ENCODE assay signal across 8 mouse cellular contexts in genomic region chr13:63246332-63246940, GRCm38 (mm10).
DNase-seq lines count a peak whose midpoint lies in the region; ATAC-seq and TF ChIP-seq lines count a peak whose summit lies in the region.

No protein-coding gene starts in this region.

- 8% methylated on average over 12 of the region's 12 CpGs for WGBS in heart, adult 2 months
- 32% methylated on average over 12 of the region's 12 CpGs for WGBS in spleen, adult 2 months
- WGBS in stomach, embryonic 16.5 days = 57% methylated on average over 12 of the region's 12 CpGs
- WGBS in midbrain, embryonic 13.5 days = 87% methylated on average over 12 of the region's 12 CpGs

- H3K4me2 ChIP-seq in stomach, embryonic 16.5 days (ENCODE audit: low read depth, low read length) = peak overlapping the region; percentile 15; the same call in 1 of the 2 replicates
- H3K4me2 ChIP-seq in midbrain, embryonic 13.5 days (replicated peaks) = no peak overlapping the region

- TF ChIP-seq EP300 in heart, adult 2 months (IDR thresholded peaks at IDR 0.05; ENCODE audit: insufficient read depth, low read depth, low read length) = 0 out of 2 replicates have a peak, but pooled peaks have one; percentile 44

- DNase-seq in heart, adult 2 months = peak in 1 of 2 experiments; percentile 54
- DNase-seq in heart, postnatal 25 days (ENCODE audit: low spot score) = no peak
- DNase-seq in spleen, adult 2 months (ENCODE audit: low read depth in 1 of 2, low spot score in 2 of 2) = no peak
- DNase-seq in spleen, adult 12 weeks (ENCODE audit: low spot score) = no peak
- no peak for DNase-seq in gastrocnemius, adult 18-20 months (ENCODE audit: low spot score)

- TF ChIP-seq CTCF in heart, adult 2 months (IDR thresholded peaks at IDR 0.05) = no peak
- TF ChIP-seq CTCF in spleen, adult 2 months (IDR thresholded peaks at IDR 0.05; ENCODE audit: extremely low read depth, insufficient read depth, insufficient read length, insufficient replicate concordance) = no peak

- no peaks in the 10 kb centered on the region for H3K9me3 ChIP-seq in stomach, embryonic 16.5 days (replicated peaks; ENCODE audit: control insufficient read depth, low read length)
- H3K9me3 ChIP-seq in midbrain, embryonic 13.5 days = no peaks in the 10 kb centered on the region

- peak overlapping the region; percentile 65 for H3K9ac ChIP-seq in heart, adult 2 months (ENCODE audit: low read depth, low read length)
- H3K9ac ChIP-seq in stomach, embryonic 16.5 days (ENCODE audit: low read length) = peak overlapping the region; percentile 57; the same call in 1 of the 2 replicates
- no peak overlapping the region for H3K9ac ChIP-seq in midbrain, embryonic 13.5 days (replicated peaks)

- no peaks in the 10 kb centered on the region for H3K27me3 ChIP-seq in heart, adult 2 months (ENCODE audit: control insufficient read depth, insufficient read depth, low read length)
- no peaks in the 10 kb centered on the region for H3K27me3 ChIP-seq in spleen, adult 2 months (ENCODE audit: control insufficient read depth, insufficient read depth, low read length)
- H3K27me3 ChIP-seq in stomach, embryonic 16.5 days (ENCODE audit: control insufficient read depth, insufficient read depth, low read length) = no peaks in the 10 kb centered on the region
- H3K27me3 ChIP-seq in midbrain, embryonic 13.5 days = no peaks in the 10 kb centered on the region

- intact Hi-C loops in heart, adult 2 months (cut with DNase I) = loop anchor here (2.0 to 10.0 kb wide), 2 partner anchors 32 to 318 kb away; no protein-coding TSS in a partner anchor
- intact Hi-C loops in heart, postnatal 25 days (cut with DNase I) = no loop called here

- peaks cover 42% of the 10 kb centered on the region for H3K4me1 ChIP-seq in heart, adult 2 months (ENCODE audit: control insufficient read depth, insufficient read depth, low read length)
- H3K4me1 ChIP-seq in spleen, adult 2 months (ENCODE audit: control insufficient read depth, insufficient read depth, insufficient read length) = peaks cover 10% of the 10 kb centered on the region; the same call in 1 of the 2 replicates
- H3K4me1 ChIP-seq in stomach, embryonic 16.5 days (ENCODE audit: control insufficient read depth, insufficient read depth, low read length) = peaks cover 53% of the 10 kb centered on the region
- H3K4me1 ChIP-seq in midbrain, embryonic 13.5 days (replicated peaks) = peaks cover 19% of the 10 kb centered on the region; the same call in 1 of the 2 replicates

- TF ChIP-seq POLR2A in heart, adult 2 months (IDR thresholded peaks at IDR 0.05; ENCODE audit: insufficient read depth, low read depth, low read length) = no peak
- no peak for TF ChIP-seq POLR2A in spleen, adult 2 months (IDR thresholded peaks at IDR 0.05; ENCODE audit: low read depth, low read length)

- H3K27ac ChIP-seq in heart, adult 2 months = peak overlapping the region; percentile 87
- peak overlapping the region; percentile 36; the same call in 1 of the 2 replicates for H3K27ac ChIP-seq in spleen, adult 2 months (ENCODE audit: insufficient read depth, low read length)
- peak overlapping the region; percentile 17; the same call in 1 of the 2 replicates for H3K27ac ChIP-seq in stomach, embryonic 16.5 days (ENCODE audit: low read length)
- no peak overlapping the region for H3K27ac ChIP-seq in midbrain, embryonic 13.5 days

- peak; percentile 17 for ATAC-seq in inflammation-experienced regulatory T-cells, adult 6 months
- ATAC-seq in stomach, embryonic 16.5 days (ENCODE audit: insufficient read depth, low FRiP score) = no peak
- ATAC-seq in midbrain, embryonic 13.5 days = no peak

- peaks cover 8% of the 10 kb centered on the region for H3K79me2 ChIP-seq in heart, adult 2 months (replicated peaks; ENCODE audit: control insufficient read depth, insufficient read depth, low read length)

- peak overlapping the region; percentile 25 for H3K4me3 ChIP-seq in heart, adult 2 months
- no peak overlapping the region for H3K4me3 ChIP-seq in spleen, adult 2 months (ENCODE audit: extremely low read depth, insufficient read depth, insufficient read length)
- H3K4me3 ChIP-seq in stomach, embryonic 16.5 days (replicated peaks; ENCODE audit: low read length) = 0 out of 2 replicates have a peak overlapping the region, but pooled peaks have one; percentile 8
- H3K4me3 ChIP-seq in midbrain, embryonic 13.5 days (replicated peaks) = no peak overlapping the region

- peaks cover 59% of the 10 kb centered on the region for H3K36me3 ChIP-seq in heart, adult 2 months (ENCODE audit: control insufficient read depth, insufficient read depth, low read length)
- 0 out of 2 replicates have a peak, but pooled peaks cover 1% of the 10 kb centered on the region for H3K36me3 ChIP-seq in spleen, adult 2 months (ENCODE audit: control insufficient read depth, insufficient read depth, low read length)
- no peaks in the 10 kb centered on the region for H3K36me3 ChIP-seq in stomach, embryonic 16.5 days (ENCODE audit: control insufficient read depth, insufficient read depth, low read length)
- no peaks in the 10 kb centered on the region for H3K36me3 ChIP-seq in midbrain, embryonic 13.5 days

Comparison
In these comparisons a context has a peak if more than half of its experiments do, and no peak if none do; other contexts are left out.
1. H3K4me3 ChIP-seq: peak in heart, adult 2 months (single experiment) and stomach, embryonic 16.5 days (single experiment); none in spleen, adult 2 months (single experiment) and midbrain, embryonic 13.5 days (single experiment).